Mouse (Mus musculus) olfactory bulb, adult 2 months (tissue): ENCODE results near the gene Gba2. TPM values are rescaled to one million over a fixed set of nuclear protein-coding genes. Genes with fewer than 3 reads are reported as not detected.

Source experiments
- H3K27ac ChIP-seq: fragments of 200-500 bp; 2 replicates; pipeline ENCODE4 v1.5.1; 2012; ENCODE audit warnings: low read depth, low read length; ENCODE audit not compliant: insufficient read depth
- H3K4me1 ChIP-seq: fragments of 200-500 bp; 2 replicates; pipeline ENCODE4 v1.6.1; 2012; ENCODE audit warnings: low read length; ENCODE audit not compliant: control insufficient read depth, insufficient read depth
- H3K4me3 ChIP-seq: fragments of 200-500 bp; 2 replicates; pipeline ENCODE4 v1.5.1; 2012; ENCODE audit warnings: mild to moderate bottlenecking, low read depth, low read length, moderate library complexity; ENCODE audit not compliant: insufficient read depth
- CTCF ChIP-seq: fragments of 200-500 bp; IDR thresholded peaks from 2 replicates; pipeline ENCODE4 v1.5.1; 2012; ENCODE audit warnings: low read depth, mild to moderate bottlenecking, low read length, moderate library complexity; ENCODE audit not compliant: insufficient read depth
- POLR2A ChIP-seq: fragments of 200-500 bp; IDR thresholded peaks from 2 replicates; pipeline ENCODE4 v1.6.1; 2012; ENCODE audit warnings: mild to moderate bottlenecking, low read depth, low read length, moderate library complexity; ENCODE audit not compliant: insufficient read depth
- WGBS: fragments of 180-500 bp; shearing (Covaris S2); methylation state at CpG from one replicate; pipeline ENCODE4 v1.1.7; 2018; 5-methylcytosine and 5-hydroxymethylcytosine counted together
- polyA plus RNA-seq: library from polyadenylated mRNA; stranded (reverse); fragments of >200 nt; gene quantifications from 2 replicates; pipeline ENCODE4 v1.2.4, GENCODE M21; 2012; ENCODE audit warnings: low replicate concordance; ENCODE audit not compliant: missing spikeins, insufficient read depth, insufficient read length

Gba2 gene
- polyA plus RNA-seq, 1 experiment, result not detected

GRCm38 (mm10) chr4:43573561-43573960 is 5.1 kb downstream of the Gba2 start:
- TF ChIP-seq CTCF (no peak), POLR2A (no peak)
- Histone ChIP-seq H3K4me3 (no peak overlapping the region), H3K4me1 (peaks cover 7% of the 10 kb centered on the region), H3K27ac (no peak overlapping the region)
- WGBS, result 88% methylated on average over 4 of the region's 4 CpGs

DNA sequence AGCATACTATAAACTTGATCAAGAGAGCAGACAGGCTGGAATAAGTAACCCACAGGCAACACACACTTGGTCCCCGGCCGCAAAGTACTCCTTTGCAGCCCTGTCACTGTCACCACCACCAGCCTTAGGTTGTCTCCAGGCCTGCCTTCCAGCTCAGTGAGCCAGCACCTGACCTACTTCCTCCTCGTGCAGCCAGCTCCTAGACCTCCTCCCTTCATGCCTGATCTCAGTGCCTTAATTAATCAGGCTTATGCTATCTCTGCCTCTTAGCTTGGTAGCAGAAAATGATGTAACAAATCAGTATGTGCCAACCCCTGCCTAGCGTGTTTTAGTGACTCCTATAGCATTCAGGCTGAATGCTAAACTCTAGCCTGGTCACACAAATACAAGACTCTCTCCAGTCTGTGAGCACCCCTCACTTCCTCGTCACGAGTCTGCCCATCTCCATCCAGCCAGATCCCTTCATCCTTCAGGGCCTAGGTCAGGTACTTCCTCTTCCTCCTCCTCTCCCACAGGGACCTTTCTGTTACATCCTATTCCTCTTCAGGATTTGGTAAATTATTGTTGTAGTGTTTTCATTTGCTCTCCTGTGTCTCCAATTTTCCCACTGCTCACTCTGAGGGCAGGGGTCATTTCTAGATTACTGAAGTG is 7.2 kb downstream of the Gba2 start:
- 77% methylated on average over 6 of the region's 6 CpGs for WGBS
- TF ChIP-seq CTCF (no peak), POLR2A (no peak)
- Histone ChIP-seq H3K4me1 (peaks cover 1% of the 10 kb centered on the region), H3K27ac (no peak overlapping the region), H3K4me3 (no peak overlapping the region)

DNA sequence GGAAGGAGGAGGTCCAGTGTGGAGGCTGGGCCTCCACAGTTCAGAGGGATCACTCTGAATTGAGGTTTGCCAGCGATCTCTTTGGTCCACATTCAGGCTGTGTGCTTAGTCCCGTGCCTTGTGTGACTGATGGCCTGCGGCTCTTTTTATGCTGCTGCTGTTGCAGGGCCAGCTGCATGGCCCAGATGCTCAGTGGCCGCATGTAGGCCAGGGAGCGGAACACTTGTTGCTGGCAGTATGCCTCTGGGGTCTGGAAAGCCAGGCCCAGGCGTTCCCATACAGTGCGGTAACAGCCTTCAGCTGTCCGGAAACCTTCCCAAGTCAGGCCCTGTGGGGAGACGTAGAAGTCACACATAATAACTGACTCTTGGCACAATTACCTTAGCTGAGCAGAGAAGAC is 11.5 kb downstream of the Gba2 start:
- TF ChIP-seq POLR2A (no peak), CTCF (no peak)
- Histone ChIP-seq H3K27ac (no peak overlapping the region), H3K4me3 (no peak overlapping the region), H3K4me1 (peaks cover 4% of the 10 kb centered on the region; the same call in 1 of the 2 replicates)
- 89% methylated on average over 9 of the region's 9 CpGs for WGBS

DNA sequence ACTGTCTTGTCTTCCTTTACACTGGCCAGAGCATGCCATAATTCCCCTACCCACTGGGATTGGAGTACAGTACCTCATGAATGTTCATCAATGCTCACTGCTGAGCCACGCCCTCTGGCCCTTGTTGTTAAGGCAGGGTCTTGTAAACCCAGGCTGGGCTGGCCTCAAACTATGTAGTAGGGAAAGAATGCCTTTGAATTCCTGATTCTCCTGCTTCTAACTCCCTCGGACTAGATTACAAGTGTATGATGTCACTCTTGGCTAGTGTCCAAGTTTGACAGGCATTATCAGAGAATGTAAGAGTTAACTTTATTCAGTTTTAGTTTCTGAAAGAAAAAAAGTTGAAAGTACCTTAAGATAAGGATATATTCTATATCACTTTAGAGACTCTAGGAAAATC is 14.4 kb downstream of the Gba2 start:
- H3K4me1 ChIP-seq, result peaks cover 18% of the 10 kb centered on the region
- no peak overlapping the region for H3K4me3 ChIP-seq
- H3K27ac ChIP-seq, result no peak overlapping the region
- WGBS, result 31% methylated on average over 2 of the region's 2 CpGs
- TF ChIP-seq POLR2A (no peak), CTCF (no peak)

GRCm38 (mm10) chr4:43563601-43563875 is 15.1 kb downstream of the Gba2 start:
- no peak for TF ChIP-seq POLR2A
- WGBS, result 80% methylated on average over 4 of the region's 4 CpGs
- Histone ChIP-seq H3K27ac (no peak overlapping the region), H3K4me1 (peaks cover 24% of the 10 kb centered on the region), H3K4me3 (no peak overlapping the region)

- WGBS, result 6% methylated on average over 22 of the region's 22 CpGs
- TF ChIP-seq POLR2A, result no peak
- TF ChIP-seq CTCF, result no peak
- no peak overlapping the region for H3K27ac ChIP-seq
- peak overlapping the region; percentile 89 for H3K4me3 ChIP-seq
- peaks cover 26% of the 10 kb centered on the region for H3K4me1 ChIP-seq
These were observed 15.7 kb downstream of the Gba2 start for GRCm38 (mm10) chr4:43562769-43563600.

- WGBS, result under 1% methylated on average over 62 of the region's 62 CpGs
- TF ChIP-seq CTCF (no peak; the same call in 1 of the 2 replicates), POLR2A (peak; percentile 60)
- Histone ChIP-seq H3K27ac (peak within 1 kb of the TSS; percentile 79), H3K4me3 (peak within 1 kb of the TSS; percentile 89), H3K4me1 (peaks cover 33% of the 10 kb centered on the region)
These were observed 16.5 kb downstream of the Gba2 start, which contains the start of the genes Creb3 and Tln1 for GRCm38 (mm10) chr4:43561997-43562768. Creb3 (plus strand) TSS chr4:43562332. Tln1 (minus strand) TSS chr4:43562691.

DNA sequence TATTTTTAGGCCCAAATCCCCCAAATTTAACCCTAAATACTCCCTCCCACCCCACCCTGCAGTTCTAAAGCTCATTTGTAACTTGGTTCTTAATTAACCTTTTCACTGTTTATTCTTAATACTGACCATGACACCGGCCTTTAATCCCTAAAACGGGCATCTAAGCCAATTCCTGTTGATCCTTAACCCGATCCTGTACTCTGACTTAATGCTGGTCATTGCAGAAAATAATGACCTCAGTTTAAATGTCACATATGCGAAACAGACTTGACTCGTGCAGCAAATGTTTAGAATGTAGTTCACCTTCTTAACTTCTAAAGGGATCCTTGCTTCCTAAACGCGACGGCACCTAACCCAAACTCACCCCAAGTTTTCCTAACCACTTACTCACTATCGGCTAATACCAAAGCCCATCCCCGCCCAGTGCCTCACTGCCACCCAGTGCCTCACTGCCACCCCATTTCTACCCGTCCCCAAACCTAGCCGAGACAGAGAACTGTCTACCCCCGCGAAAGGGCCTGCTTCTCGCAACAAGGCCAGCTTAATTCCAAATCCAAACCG is 17.2 kb downstream of the Gba2 start:
- H3K27ac ChIP-seq, result peak overlapping the region; percentile 79
- TF ChIP-seq POLR2A, result no peak
- no peak for TF ChIP-seq CTCF
- under 1% methylated on average over 16 of the region's 16 CpGs for WGBS
- H3K4me1 ChIP-seq, result peaks cover 33% of the 10 kb centered on the region
- H3K4me3 ChIP-seq, result peak overlapping the region; percentile 89
